Mouse (Mus musculus): ENCODE data around the gene Ifi205. TPM values are rescaled to one million over a fixed set of nuclear protein-coding genes. Genes with fewer than 3 reads are reported as not detected.
"Not testable (repeated sequence)": the region's sequence is repeated elsewhere in the genome, so short reads cannot be mapped to it uniquely, and the experiment has no call there.

Gene Ifi205
- not detected in 2 replicates for polyA plus RNA-seq (2014; fragmentation: Nextera tagmentation; extraction: Ambion mirVana)

- no peak within 1 kb of the TSS for H3K27ac ChIP-seq (ENCODE audit: low read depth, low read length)
- no peaks in the 10 kb centered on the region for H3K36me3 ChIP-seq (ENCODE audit: control insufficient read depth, insufficient read depth, low read length)
- ATAC-seq (replicated peaks; ENCODE audit: low FRiP score) (no peak), DNase-seq (ENCODE audit: low spot score) (no peak)
- no peaks in the 10 kb centered on the region for H3K27me3 ChIP-seq (ENCODE audit: control insufficient read depth, insufficient read depth, low read length)
- no peaks in the 10 kb centered on the region for H3K4me1 ChIP-seq (replicated peaks; ENCODE audit: control insufficient read depth, insufficient read depth, low read length)
- no peak within 1 kb of the TSS for H3K9ac ChIP-seq (ENCODE audit: low read length)
- 45% methylated on average over 1 of the region's 1 CpGs for WGBS
- no peak within 1 kb of the TSS for H3K4me2 ChIP-seq (ENCODE audit: low read depth, low read length, severe bottlenecking)
- H3K9me3 ChIP-seq (ENCODE audit: control insufficient read depth, low read length) = no peaks in the 10 kb centered on the region
- no peak within 1 kb of the TSS for H3K4me3 ChIP-seq (ENCODE audit: low read depth, low read length)
Measured at GRCm38 (mm10) chr1:174031698-174032097, at the start of gene Ifi205. Ifi205 (minus strand) TSS chr1:174031810.

- H3K27me3 ChIP-seq (ENCODE audit: control insufficient read depth, insufficient read depth, low read length) = no peaks in the 10 kb centered on the region
- ATAC-seq (replicated peaks; ENCODE audit: low FRiP score) = no peak
- DNase-seq (ENCODE audit: low spot score) = no peak
Measured at GRCm38 (mm10) chr1:174066305-174066704, 34.7 kb upstream of the Ifi205 start, which contains the start of gene Olfr430. Olfr430 (plus strand) TSS chr1:174066605.

GRCm38 (mm10) chr1:174055248-174055647, 23.6 kb upstream of the Ifi205 start:
- Histone ChIP-seq H3K4me2 (ENCODE audit: low read depth, low read length, severe bottlenecking) (no peak overlapping the region), H3K4me1 (replicated peaks; ENCODE audit: control insufficient read depth, insufficient read depth, low read length) (no peaks in the 10 kb centered on the region), H3K9ac (ENCODE audit: low read length) (no peak overlapping the region), H3K9me3 (ENCODE audit: control insufficient read depth, low read length) (no peaks in the 10 kb centered on the region), H3K27me3 (ENCODE audit: control insufficient read depth, insufficient read depth, low read length) (no peaks in the 10 kb centered on the region), H3K27ac (ENCODE audit: low read depth, low read length) (no peak overlapping the region), H3K4me3 (ENCODE audit: low read depth, low read length) (no peak overlapping the region), H3K36me3 (ENCODE audit: control insufficient read depth, insufficient read depth, low read length) (no peaks in the 10 kb centered on the region)
- DNase-seq (ENCODE audit: low spot score) (no peak), ATAC-seq (replicated peaks; ENCODE audit: low FRiP score) (no peak)
- 78% methylated on average over 2 of the region's 2 CpGs for WGBS

More at GRCm38 (mm10) chr1:174066305-174066704, 34.7 kb upstream of the Ifi205 start, which contains the start of gene Olfr430:
- WGBS = 81% methylated on average over 3 of the region's 3 CpGs
- H3K4me3 ChIP-seq (ENCODE audit: low read depth, low read length) = no peak within 1 kb of the TSS
- H3K9ac ChIP-seq (ENCODE audit: low read length) = no peak within 1 kb of the TSS
- no peaks in the 10 kb centered on the region for H3K4me1 ChIP-seq (replicated peaks; ENCODE audit: control insufficient read depth, insufficient read depth, low read length)
- no peak within 1 kb of the TSS for H3K27ac ChIP-seq (ENCODE audit: low read depth, low read length)
- no peaks in the 10 kb centered on the region for H3K36me3 ChIP-seq (ENCODE audit: control insufficient read depth, insufficient read depth, low read length)
- H3K4me2 ChIP-seq (ENCODE audit: low read depth, low read length, severe bottlenecking) = no peak within 1 kb of the TSS
- no peaks in the 10 kb centered on the region for H3K9me3 ChIP-seq (ENCODE audit: control insufficient read depth, low read length)

- Histone ChIP-seq H3K27me3 (ENCODE audit: control insufficient read depth, insufficient read depth, low read length) (no peaks in the 10 kb centered on the region), H3K36me3 (ENCODE audit: control insufficient read depth, insufficient read depth, low read length) (no peaks in the 10 kb centered on the region), H3K9ac (ENCODE audit: low read length) (no peak overlapping the region), H3K9me3 (ENCODE audit: control insufficient read depth, low read length) (no peaks in the 10 kb centered on the region), H3K4me1 (replicated peaks; ENCODE audit: control insufficient read depth, insufficient read depth, low read length) (no peaks in the 10 kb centered on the region), H3K4me3 (ENCODE audit: low read depth, low read length) (no peak overlapping the region), H3K4me2 (ENCODE audit: low read depth, low read length, severe bottlenecking) (no peak overlapping the region), H3K27ac (ENCODE audit: low read depth, low read length) (no peak overlapping the region)
- ATAC-seq (replicated peaks; ENCODE audit: low FRiP score) (no peak), DNase-seq (ENCODE audit: low spot score) (no peak)
- WGBS = 82% methylated on average over 3 of the region's 3 CpGs
Measured at GRCm38 (mm10) chr1:174052981-174053380, 21.4 kb upstream of the Ifi205 start.

GRCm38 (mm10) chr1:174051931-174052536, 20.4 kb upstream of the Ifi205 start:
- Histone ChIP-seq H3K27me3 (ENCODE audit: control insufficient read depth, insufficient read depth, low read length) (no peaks in the 10 kb centered on the region), H3K4me1 (replicated peaks; ENCODE audit: control insufficient read depth, insufficient read depth, low read length) (no peaks in the 10 kb centered on the region), H3K9me3 (ENCODE audit: control insufficient read depth, low read length) (no peaks in the 10 kb centered on the region), H3K27ac (ENCODE audit: low read depth, low read length) (no peak overlapping the region), H3K4me2 (ENCODE audit: low read depth, low read length, severe bottlenecking) (no peak overlapping the region), H3K36me3 (ENCODE audit: control insufficient read depth, insufficient read depth, low read length) (no peaks in the 10 kb centered on the region), H3K4me3 (ENCODE audit: low read depth, low read length) (no peak overlapping the region), H3K9ac (ENCODE audit: low read length) (no peak overlapping the region)
- ATAC-seq (replicated peaks; ENCODE audit: low FRiP score) (no peak), DNase-seq (ENCODE audit: low spot score) (no peak)
- 82% methylated on average over 5 of the region's 5 CpGs for WGBS

GRCm38 (mm10) chr1:174051515-174051914, 19.9 kb upstream of the Ifi205 start:
- no peak for ATAC-seq (replicated peaks; ENCODE audit: low FRiP score)
- DNase-seq (ENCODE audit: low spot score) = no peak
- Histone ChIP-seq H3K36me3 (ENCODE audit: control insufficient read depth, insufficient read depth, low read length) (no peaks in the 10 kb centered on the region), H3K27me3 (ENCODE audit: control insufficient read depth, insufficient read depth, low read length) (no peaks in the 10 kb centered on the region), H3K9ac (ENCODE audit: low read length) (no peak overlapping the region), H3K4me1 (replicated peaks; ENCODE audit: control insufficient read depth, insufficient read depth, low read length) (no peaks in the 10 kb centered on the region), H3K27ac (ENCODE audit: low read depth, low read length) (no peak overlapping the region), H3K4me3 (ENCODE audit: low read depth, low read length) (no peak overlapping the region), H3K9me3 (ENCODE audit: control insufficient read depth, low read length) (no peaks in the 10 kb centered on the region), H3K4me2 (ENCODE audit: low read depth, low read length, severe bottlenecking) (no peak overlapping the region)
- WGBS = 82% methylated on average over 4 of the region's 4 CpGs

GRCm38 (mm10) chr1:174050532-174050931, 18.9 kb upstream of the Ifi205 start:
- Histone ChIP-seq H3K4me3 (ENCODE audit: low read depth, low read length) (no peak overlapping the region), H3K27me3 (ENCODE audit: control insufficient read depth, insufficient read depth, low read length) (no peaks in the 10 kb centered on the region), H3K36me3 (ENCODE audit: control insufficient read depth, insufficient read depth, low read length) (no peaks in the 10 kb centered on the region), H3K27ac (ENCODE audit: low read depth, low read length) (no peak overlapping the region), H3K4me1 (replicated peaks; ENCODE audit: control insufficient read depth, insufficient read depth, low read length) (no peaks in the 10 kb centered on the region), H3K9ac (ENCODE audit: low read length) (no peak overlapping the region), H3K4me2 (ENCODE audit: low read depth, low read length, severe bottlenecking) (no peak overlapping the region), H3K9me3 (ENCODE audit: control insufficient read depth, low read length) (no peaks in the 10 kb centered on the region)
- ATAC-seq (replicated peaks; ENCODE audit: low FRiP score) (no peak), DNase-seq (ENCODE audit: low spot score) (no peak)
- WGBS = 89% methylated on average over 4 of the region's 4 CpGs

- H3K27me3 ChIP-seq (ENCODE audit: control insufficient read depth, insufficient read depth, low read length); ATAC-seq (replicated peaks; ENCODE audit: low FRiP score); H3K27ac ChIP-seq (ENCODE audit: low read depth, low read length); DNase-seq (ENCODE audit: low spot score); H3K36me3 ChIP-seq (ENCODE audit: control insufficient read depth, insufficient read depth, low read length); H3K9ac ChIP-seq (ENCODE audit: low read length); H3K4me3 ChIP-seq (ENCODE audit: low read depth, low read length); H3K9me3 ChIP-seq (ENCODE audit: control insufficient read depth, low read length); H3K4me2 ChIP-seq (ENCODE audit: low read depth, low read length, severe bottlenecking); H3K4me1 ChIP-seq (replicated peaks; ENCODE audit: control insufficient read depth, insufficient read depth, low read length): not testable (repeated sequence)
- WGBS = 87% methylated on average over 4 of the region's 4 CpGs
Measured at GRCm38 (mm10) chr1:174049357-174049756, 17.7 kb upstream of the Ifi205 start.

- WGBS = 79% methylated on average over 2 of the region's 2 CpGs
Measured at GRCm38 (mm10) chr1:174048893-174049292, 17.3 kb upstream of the Ifi205 start, which contains the start of gene Olfr432. Olfr432 (plus strand) TSS chr1:174049205.

More at GRCm38 (mm10) chr1:174048893-174049292, 17.3 kb upstream of the Ifi205 start, which contains the start of gene Olfr432:
- Histone ChIP-seq H3K4me3 (ENCODE audit: low read depth, low read length) (no peak within 1 kb of the TSS), H3K9me3 (ENCODE audit: control insufficient read depth, low read length) (no peaks in the 10 kb centered on the region), H3K4me1 (replicated peaks; ENCODE audit: control insufficient read depth, insufficient read depth, low read length) (no peaks in the 10 kb centered on the region), H3K27me3 (ENCODE audit: control insufficient read depth, insufficient read depth, low read length) (no peaks in the 10 kb centered on the region), H3K36me3 (ENCODE audit: control insufficient read depth, insufficient read depth, low read length) (no peaks in the 10 kb centered on the region), H3K27ac (ENCODE audit: low read depth, low read length) (no peak within 1 kb of the TSS), H3K4me2 (ENCODE audit: low read depth, low read length, severe bottlenecking) (no peak within 1 kb of the TSS), H3K9ac (ENCODE audit: low read length) (no peak within 1 kb of the TSS)
- no peak for ATAC-seq (replicated peaks; ENCODE audit: low FRiP score)
- no peak for DNase-seq (ENCODE audit: low spot score)

Measured in forebrain, embryonic 11.5 days (tissue).